Mouse (Mus musculus) spleen, adult 2 months (tissue): Measurements from ENCODE around the gene Ceacam1. TPM values are rescaled to one million over a fixed set of nuclear protein-coding genes. Genes with fewer than 3 reads are reported as not detected.

Experiments used
- DNase-seq, 2 experiments: peaks; one replicate each; pipeline versions ENCODE4 v3.0.0 to v3.0.0-alpha.2; 2012 to 2021; ENCODE audit warnings: low spot score in 2 of 2, low read depth in 1 of 2
- H3K27ac ChIP-seq: fragments of 200-500 bp; 2 replicates; pipeline ENCODE4 v1.5.1; 2012; ENCODE audit warnings: low read length, inconsistent platforms; ENCODE audit not compliant: insufficient read depth
- H3K27me3 ChIP-seq: fragments of 200-500 bp; 2 replicates; pipeline ENCODE4 v1.6.1; 2012; ENCODE audit warnings: mild to moderate bottlenecking, moderate library complexity, low read length, inconsistent platforms; ENCODE audit not compliant: control insufficient read depth, insufficient read depth
- H3K36me3 ChIP-seq: fragments of 200-500 bp; 2 replicates; pipeline ENCODE4 v1.6.1; 2012; ENCODE audit warnings: mild to moderate bottlenecking, low read length, inconsistent platforms; ENCODE audit not compliant: control insufficient read depth, insufficient read depth
- H3K4me1 ChIP-seq: fragments of 200-500 bp; 2 replicates; pipeline ENCODE4 v1.6.1; 2011; ENCODE audit warnings: inconsistent platforms; ENCODE audit not compliant: control insufficient read depth, insufficient read depth, insufficient read length
- H3K4me3 ChIP-seq: fragments of 200-500 bp; 2 replicates; pipeline ENCODE4 v1.5.1; 2011; ENCODE audit warnings: mild to moderate bottlenecking, inconsistent platforms; ENCODE audit not compliant: insufficient read depth, insufficient read length; ENCODE audit errors: extremely low read depth
- CTCF ChIP-seq: fragments of 200-500 bp; IDR thresholded peaks from 2 replicates; pipeline ENCODE4 v1.5.1; 2011; ENCODE audit warnings: mild to moderate bottlenecking, inconsistent platforms; ENCODE audit not compliant: insufficient read depth, insufficient read length, insufficient replicate concordance; ENCODE audit errors: extremely low read depth
- POLR2A ChIP-seq: fragments of 200-500 bp; IDR thresholded peaks from 2 replicates; pipeline ENCODE4 v1.6.1; 2011; ENCODE audit warnings: low read depth, low read length, inconsistent platforms
- WGBS: fragments of 180-500 bp; shearing (Covaris S2); methylation state at CpG from one replicate; pipeline ENCODE4 v1.1.7; 2018; 5-methylcytosine and 5-hydroxymethylcytosine counted together
- polyA plus RNA-seq: library from polyadenylated mRNA; depleted of rRNA; stranded (reverse); fragments of >200 nt; gene quantifications from 2 replicates; pipeline ENCODE4 v1.2.3, GENCODE M21; 2012; rRNA removed

The Ceacam1 gene
- polyA plus RNA-seq, 1 experiment = 16.3 TPM

DNA sequence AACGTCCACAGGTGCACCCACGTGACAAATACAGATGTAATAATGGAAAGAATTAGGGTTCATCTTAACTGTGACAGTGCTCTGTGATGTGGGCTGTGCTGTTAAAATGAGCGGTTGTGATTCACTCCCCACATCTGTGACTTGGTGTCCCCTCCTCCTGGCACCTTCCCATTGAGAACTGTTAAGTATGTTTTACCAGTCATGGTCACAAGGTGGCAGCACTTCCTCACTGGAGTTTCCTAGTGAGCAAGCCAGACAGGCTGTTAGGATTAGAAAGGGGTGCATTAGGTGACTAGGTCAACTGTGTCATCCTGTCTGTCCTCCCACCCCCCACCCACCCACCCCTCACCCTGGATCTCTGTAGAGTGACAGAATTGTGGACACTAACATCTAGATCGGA lies 53.0 kb downstream of the Ceacam1 start:
- H3K36me3 ChIP-seq = no peaks in the 10 kb centered on the region
- H3K4me1 ChIP-seq = no peaks in the 10 kb centered on the region
- 43% methylated on average over 4 of the region's 4 CpGs for WGBS
- H3K4me3 ChIP-seq = no peak overlapping the region
- H3K27ac ChIP-seq = no peak overlapping the region
- H3K27me3 ChIP-seq = no peaks in the 10 kb centered on the region
- peak; percentile 79; the same call in 1 of the 2 replicates for TF ChIP-seq CTCF
- TF ChIP-seq POLR2A = no peak
- peak; percentile 68 to 83 for DNase-seq

GRCm38 (mm10) chr7:25422286-25422841 lies 55.0 kb downstream of the Ceacam1 start:
- Histone ChIP-seq H3K36me3 (no peaks in the 10 kb centered on the region), H3K27ac (no peak overlapping the region), H3K27me3 (no peaks in the 10 kb centered on the region), H3K4me3 (no peak overlapping the region), H3K4me1 (no peaks in the 10 kb centered on the region)
- no peak for DNase-seq
- no peak for TF ChIP-seq CTCF
- no peak for TF ChIP-seq POLR2A
- 90% methylated on average over 16 of the region's 16 CpGs for WGBS

DNA sequence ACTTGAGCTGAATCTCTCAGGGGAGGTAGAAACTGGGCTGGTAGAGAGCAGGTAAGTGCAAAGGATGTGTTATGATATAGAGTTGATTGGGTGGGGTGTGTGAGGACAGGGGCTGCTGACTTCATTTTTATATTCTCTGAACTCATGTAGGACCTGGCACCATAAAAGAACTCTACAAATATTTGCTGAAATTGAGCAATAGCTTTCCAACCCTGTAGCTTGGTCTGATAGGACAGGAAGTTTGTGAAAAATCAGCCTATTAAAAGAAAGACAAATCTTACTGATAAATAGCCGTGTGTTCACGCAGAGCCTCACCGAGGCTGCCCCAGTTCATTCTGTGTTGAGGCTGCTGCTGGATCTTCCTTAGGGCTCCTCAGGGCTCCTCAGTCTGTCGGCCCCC lies 57.5 kb downstream of the Ceacam1 start:
- H3K27me3 ChIP-seq = no peaks in the 10 kb centered on the region
- WGBS = 89% methylated on average over 4 of the region's 4 CpGs
- no peak overlapping the region for H3K4me3 ChIP-seq
- H3K27ac ChIP-seq = no peak overlapping the region
- no peaks in the 10 kb centered on the region for H3K36me3 ChIP-seq
- no peaks in the 10 kb centered on the region for H3K4me1 ChIP-seq
- TF ChIP-seq CTCF (no peak), POLR2A (no peak)
- no peak for DNase-seq

DNA sequence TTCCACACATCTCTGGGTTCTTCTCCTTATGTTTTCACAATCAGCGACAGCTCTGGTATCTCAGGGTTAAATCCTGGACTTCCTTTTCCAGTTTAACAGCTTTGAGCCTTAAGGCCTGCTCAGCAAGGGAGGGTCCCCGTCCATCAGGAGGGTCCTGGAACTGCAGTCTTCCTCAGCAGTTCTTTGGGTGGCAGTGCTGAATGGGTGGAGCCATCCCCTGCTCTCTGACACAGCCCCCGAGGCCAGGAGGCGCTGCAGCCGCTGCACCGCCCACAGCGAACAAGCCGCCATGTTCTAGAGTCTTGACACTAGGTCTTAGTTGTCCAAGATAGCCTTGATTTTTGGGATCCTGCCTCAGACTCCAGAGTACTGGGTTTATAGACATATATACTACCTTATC lies 57.9 kb downstream of the Ceacam1 start:
- H3K4me3 ChIP-seq = no peak overlapping the region
- 89% methylated on average over 8 of the region's 8 CpGs for WGBS
- no peak overlapping the region for H3K27ac ChIP-seq
- H3K27me3 ChIP-seq = no peaks in the 10 kb centered on the region
- DNase-seq = no peak
- H3K36me3 ChIP-seq = no peaks in the 10 kb centered on the region
- no peaks in the 10 kb centered on the region for H3K4me1 ChIP-seq
- TF ChIP-seq CTCF (no peak), POLR2A (no peak)

- no peak for TF ChIP-seq POLR2A
- TF ChIP-seq CTCF = peak; percentile 27; the same call in 1 of the 2 replicates
- Histone ChIP-seq H3K36me3 (no peaks in the 10 kb centered on the region), H3K4me3 (no peak overlapping the region), H3K27ac (no peak overlapping the region), H3K27me3 (no peaks in the 10 kb centered on the region), H3K4me1 (no peaks in the 10 kb centered on the region)
- DNase-seq = peak in 1 of 2 experiments; percentile 45
- WGBS = 83% methylated on average over 1 of the region's 1 CpGs
These were observed 59.8 kb downstream of the Ceacam1 start for GRCm38 (mm10) chr7:25417597-25417996.

GRCm38 (mm10) chr7:25412833-25413441 lies 64.5 kb downstream of the Ceacam1 start, which contains the start of gene Cxcl17:
Gene Cxcl17 (minus strand): TSS chr7:25412886.
- TF ChIP-seq CTCF (no peak), POLR2A (no peak)
- Histone ChIP-seq H3K4me1 (no peaks in the 10 kb centered on the region), H3K27ac (no peak within 1 kb of the TSS), H3K36me3 (no peaks in the 10 kb centered on the region), H3K27me3 (no peaks in the 10 kb centered on the region), H3K4me3 (no peak within 1 kb of the TSS)
- WGBS = 46% methylated on average over 7 of the region's 7 CpGs
- DNase-seq = no peak

DNA sequence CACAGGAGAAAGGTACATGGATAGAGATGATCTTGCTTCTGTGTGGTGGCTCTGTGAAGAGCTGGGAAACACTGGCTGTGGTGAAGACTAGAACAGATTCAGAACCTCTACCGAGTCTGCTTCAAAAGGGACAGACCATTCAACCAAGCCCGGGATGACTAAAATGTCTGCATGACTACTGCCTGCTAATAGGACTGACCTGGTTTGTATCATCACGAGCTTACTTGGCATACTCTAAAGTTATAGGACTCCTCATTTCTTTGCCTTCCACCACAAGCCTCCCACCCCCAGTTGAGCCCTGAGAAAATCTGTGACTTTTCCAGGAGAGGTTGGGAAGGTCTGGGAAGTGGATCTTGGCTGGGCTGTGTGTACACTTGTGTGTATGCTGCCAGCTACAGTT lies 65.5 kb downstream of the Ceacam1 start:
- H3K27ac ChIP-seq = no peak overlapping the region
- TF ChIP-seq CTCF (no peak), POLR2A (no peak)
- no peaks in the 10 kb centered on the region for H3K27me3 ChIP-seq
- DNase-seq = no peak
- H3K36me3 ChIP-seq = no peaks in the 10 kb centered on the region
- WGBS = 88% methylated on average over 3 of the region's 3 CpGs
- no peak overlapping the region for H3K4me3 ChIP-seq
- no peaks in the 10 kb centered on the region for H3K4me1 ChIP-seq

Other genes starting within 250 kb of the Ceacam1 start
- 106 and 125 TPM in 2 replicates for gene Gsk3a, start 239.8 kb downstream of the Ceacam1 start, polyA plus RNA-seq
- 17.2 and 21.3 TPM in 2 replicates for gene Erf, start 226.8 kb downstream of the Ceacam1 start, polyA plus RNA-seq
- gene Cic, start 209.9 kb downstream of the Ceacam1 start, polyA plus RNA-seq = 112 and 128 TPM in 2 replicates
- 62.9 and 90.7 TPM in 2 replicates for gene Pafah1b3, start 179.6 kb downstream of the Ceacam1 start, polyA plus RNA-seq
- gene Prr19, start 176.2 kb downstream of the Ceacam1 start, polyA plus RNA-seq = 0.07 TPM in 1 of 2 replicates, not detected in the other
- gene Tmem145, start 171.5 kb downstream of the Ceacam1 start, polyA plus RNA-seq = not detected in 2 replicates
- gene Megf8, start 160.4 kb downstream of the Ceacam1 start, polyA plus RNA-seq = 11.0 and 11.9 TPM in 2 replicates
- not detected in 2 replicates for gene Cnfn, start 107.9 kb downstream of the Ceacam1 start, polyA plus RNA-seq
- 35.0 and 46.0 TPM in 2 replicates for gene Lipe, start 78.9 kb downstream of the Ceacam1 start, polyA plus RNA-seq
- gene Cxcl17, start 64.7 kb downstream of the Ceacam1 start, polyA plus RNA-seq = not detected in 2 replicates
- 0.45 and 0.67 TPM in 2 replicates for gene Ceacam2, start 62.3 kb upstream of the Ceacam1 start, polyA plus RNA-seq
- gene Erich4, start 138.3 kb upstream of the Ceacam1 start, polyA plus RNA-seq = not detected in 2 replicates
- gene Dmac2, start 141.8 kb upstream of the Ceacam1 start, polyA plus RNA-seq = 74.7 and 91.3 TPM in 2 replicates
- gene B3gnt8, start 149.1 kb upstream of the Ceacam1 start, polyA plus RNA-seq = 54.8 and 71.5 TPM in 2 replicates
- gene Bckdha, start 181.4 kb upstream of the Ceacam1 start, polyA plus RNA-seq = 81.4 and 108 TPM in 2 replicates
- 79.5 and 111 TPM in 2 replicates for gene Exosc5, start 181.6 kb upstream of the Ceacam1 start, polyA plus RNA-seq
- gene Tmem91, start 197.6 kb upstream of the Ceacam1 start, polyA plus RNA-seq = 0.35 and 0.61 TPM in 2 replicates
- 72.0 and 108 TPM in 2 replicates for gene B9d2, start 203.2 kb upstream of the Ceacam1 start, polyA plus RNA-seq
- 152 and 179 TPM in 2 replicates for gene Tgfb1, start 209.4 kb upstream of the Ceacam1 start, polyA plus RNA-seq
- 81.5 and 93.6 TPM in 2 replicates for gene Ccdc97, start 241.5 kb upstream of the Ceacam1 start, polyA plus RNA-seq